Mouse (Mus musculus) neutrophil, adult 5-6 weeks (primary cell): ENCODE data around the gene Mrgpra1. TPM values are rescaled to one million over a fixed set of nuclear protein-coding genes. Genes with fewer than 3 reads are reported as not detected.
"Not testable (repeated sequence)": the region's sequence is repeated elsewhere in the genome, so short reads cannot be mapped to it uniquely, and the experiment has no call there.

Experiments
- ATAC-seq: fragments of 151-379, 151-347 bp; 2 replicates; pipeline ENCODE4 v1.8.0; 2017; ENCODE audit warnings: mild to moderate bottlenecking, moderate TSS enrichment; ENCODE audit not compliant: insufficient number of reproducible peaks, poor library complexity, low FRiP score, severe bottlenecking; ENCODE audit errors: extremely low read depth
- total RNA-seq: library from RNA; stranded (forward); fragments of 200-1000 nt; gene quantifications from 2 replicates; pipeline ENCODE4 v1.2.3, GENCODE M21; 2017

The Mrgpra1 gene
- not detected in 2 replicates for total RNA-seq

- ATAC-seq = no peak
These were observed at the start of gene Mrgpra1 for GRCm38 (mm10) chr7:47354140-47354539. TSS of gene Mrgpra1 (minus strand) at chr7:47354240.

GRCm38 (mm10) chr7:47401125-47401524 lies 47.1 kb upstream of the Mrgpra1 start:
- no peak for ATAC-seq

GRCm38 (mm10) chr7:47348421-47348820 lies 5.6 kb downstream of the Mrgpra1 start:
- ATAC-seq = no peak

- ATAC-seq = no peak
These were observed 8.0 kb downstream of the Mrgpra1 start for GRCm38 (mm10) chr7:47345905-47346478.

DNA sequence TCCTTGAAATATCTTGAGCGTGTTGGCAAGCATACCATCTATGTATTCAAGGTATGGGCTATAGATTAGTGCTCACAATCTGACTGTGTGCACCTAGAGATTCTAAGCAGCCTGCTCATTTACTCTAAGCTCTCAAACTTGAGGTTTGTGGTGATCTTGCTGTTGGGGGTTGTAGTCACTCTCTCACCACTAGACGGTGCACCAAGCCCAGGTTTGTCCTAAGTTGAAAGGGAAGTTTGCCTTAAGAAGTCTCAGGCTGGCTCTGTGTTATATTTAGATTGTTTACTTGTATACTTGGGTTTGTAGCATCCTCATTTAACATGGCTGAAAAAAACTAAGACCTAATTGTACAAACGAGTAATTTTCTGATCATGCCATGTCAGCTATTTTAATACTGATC lies 12.2 kb downstream of the Mrgpra1 start:
- ATAC-seq = not testable (repeated sequence)

GRCm38 (mm10) chr7:47341389-47341788 lies 12.7 kb downstream of the Mrgpra1 start:
- ATAC-seq = not testable (repeated sequence)

DNA sequence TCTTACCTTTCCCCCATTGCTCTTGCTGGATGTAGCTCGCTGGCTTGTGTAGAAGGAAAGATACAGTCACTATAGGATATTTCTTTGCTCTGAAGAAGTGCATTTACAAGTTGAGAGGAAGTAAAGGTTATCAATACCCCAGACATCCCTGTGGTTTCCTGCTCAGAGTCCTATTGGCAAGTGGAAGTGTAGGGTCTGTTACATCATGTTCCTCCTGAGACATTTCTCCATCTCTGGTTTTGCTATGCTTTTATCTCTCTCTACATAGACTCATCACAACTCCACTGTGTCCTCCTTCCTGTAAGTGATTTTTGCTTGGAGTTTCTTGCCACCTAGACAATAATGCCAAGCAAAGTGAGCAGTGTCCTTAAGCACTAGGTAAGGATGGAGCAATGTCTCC lies 35.7 kb downstream of the Mrgpra1 start:
- ATAC-seq = no peak

DNA sequence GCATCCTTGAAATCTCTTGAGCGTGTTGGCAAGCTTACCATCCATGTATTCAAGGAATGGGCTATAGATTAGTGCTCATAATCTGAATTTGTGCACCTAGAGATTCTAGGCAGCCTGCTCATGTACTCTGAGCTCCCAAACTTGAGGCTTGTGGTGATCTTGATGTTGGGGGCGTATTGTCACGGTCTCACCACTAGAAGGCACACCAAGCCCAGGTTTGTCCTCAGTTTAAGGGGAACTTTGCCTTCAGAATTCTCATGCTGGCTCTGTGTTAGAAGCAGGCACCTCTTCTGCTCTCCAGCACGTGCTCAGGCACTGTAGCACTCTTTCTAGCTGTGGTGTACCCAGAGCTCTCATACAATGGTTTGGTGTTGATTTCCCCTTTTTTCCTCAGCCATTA lies 41.8 kb downstream of the Mrgpra1 start:
- ATAC-seq = no peak

GRCm38 (mm10) chr7:47309855-47310254 lies 44.2 kb downstream of the Mrgpra1 start:
- no peak for ATAC-seq

DNA sequence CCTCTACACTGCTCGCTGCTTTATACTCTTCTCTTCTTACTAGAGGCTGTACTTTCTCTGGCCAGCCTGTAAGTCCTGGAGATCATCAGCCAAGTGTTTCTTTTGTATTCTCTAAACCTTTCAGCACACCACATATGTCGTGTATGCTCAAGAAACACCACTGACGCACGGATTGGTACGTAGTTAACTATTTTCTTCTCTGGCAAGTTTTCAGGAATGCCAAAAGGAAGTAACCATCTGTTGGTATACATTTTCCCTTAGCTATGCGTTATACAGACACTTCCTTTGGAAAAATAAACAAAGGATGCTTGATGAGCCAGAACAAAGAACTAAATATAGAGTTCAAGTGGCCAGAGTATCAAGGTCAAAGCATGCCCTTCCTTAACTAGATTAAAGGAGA lies 49.4 kb downstream of the Mrgpra1 start:
- ATAC-seq = not testable (repeated sequence)

DNA sequence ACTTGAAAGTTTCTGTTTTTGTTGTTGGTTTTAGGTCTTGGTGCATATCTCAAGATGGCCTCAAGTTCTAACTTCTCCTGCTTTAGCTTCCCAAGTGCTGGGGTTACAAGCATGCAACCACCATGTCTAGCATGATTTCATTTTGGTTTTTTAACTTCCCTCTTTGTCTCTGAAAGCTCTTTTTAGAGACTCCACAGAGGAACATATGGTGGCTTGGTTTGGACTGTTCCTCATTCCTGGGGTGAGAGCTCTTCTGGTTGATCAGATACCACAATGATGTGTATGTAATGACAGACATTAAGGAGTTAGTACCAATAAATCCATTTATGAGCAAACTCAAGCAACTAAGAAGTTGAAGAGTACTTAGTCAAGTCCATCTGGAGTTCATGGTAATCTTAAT lies 54.4 kb downstream of the Mrgpra1 start:
- ATAC-seq = not testable (repeated sequence)

Other genes starting within 250 kb of the Mrgpra1 start
- not detected in 2 replicates for gene Ptpn5, start 220.6 kb downstream of the Mrgpra1 start, total RNA-seq
- not detected in 2 replicates for gene Mrgpra6, start 149.3 kb downstream of the Mrgpra1 start, total RNA-seq
- gene Mrgpra9, start 101.4 kb downstream of the Mrgpra1 start, total RNA-seq = not detected in 2 replicates
- gene Mrgpra2a, start 97.9 kb upstream of the Mrgpra1 start, total RNA-seq = 3.3 and 6.9 TPM in 2 replicates
- gene Mrgpra2b, start 174.6 kb upstream of the Mrgpra1 start, total RNA-seq = 35.1 and 42.4 TPM in 2 replicates
- gene Mrgpra3, start 247.1 kb upstream of the Mrgpra1 start, total RNA-seq = not detected in 2 replicates